Mouse (Mus musculus) hematopoietic multipotent progenitor cell, adult 10-12 weeks (in vitro differentiated cells): ENCODE measurements around the gene Napa. TPM values are rescaled to one million over a fixed set of nuclear protein-coding genes. Genes with fewer than 3 reads are reported as not detected.

Experiments used
- polyA plus RNA-seq: library from polyadenylated mRNA; stranded (reverse); fragments of >175 nt; gene quantifications from 2 replicates; pipeline ENCODE4 v1.2.3, GENCODE M21; 2012; ENCODE audit warnings: low replicate concordance

The Napa gene
- polyA plus RNA-seq: 107 and 182 TPM in 2 replicates

DNA sequence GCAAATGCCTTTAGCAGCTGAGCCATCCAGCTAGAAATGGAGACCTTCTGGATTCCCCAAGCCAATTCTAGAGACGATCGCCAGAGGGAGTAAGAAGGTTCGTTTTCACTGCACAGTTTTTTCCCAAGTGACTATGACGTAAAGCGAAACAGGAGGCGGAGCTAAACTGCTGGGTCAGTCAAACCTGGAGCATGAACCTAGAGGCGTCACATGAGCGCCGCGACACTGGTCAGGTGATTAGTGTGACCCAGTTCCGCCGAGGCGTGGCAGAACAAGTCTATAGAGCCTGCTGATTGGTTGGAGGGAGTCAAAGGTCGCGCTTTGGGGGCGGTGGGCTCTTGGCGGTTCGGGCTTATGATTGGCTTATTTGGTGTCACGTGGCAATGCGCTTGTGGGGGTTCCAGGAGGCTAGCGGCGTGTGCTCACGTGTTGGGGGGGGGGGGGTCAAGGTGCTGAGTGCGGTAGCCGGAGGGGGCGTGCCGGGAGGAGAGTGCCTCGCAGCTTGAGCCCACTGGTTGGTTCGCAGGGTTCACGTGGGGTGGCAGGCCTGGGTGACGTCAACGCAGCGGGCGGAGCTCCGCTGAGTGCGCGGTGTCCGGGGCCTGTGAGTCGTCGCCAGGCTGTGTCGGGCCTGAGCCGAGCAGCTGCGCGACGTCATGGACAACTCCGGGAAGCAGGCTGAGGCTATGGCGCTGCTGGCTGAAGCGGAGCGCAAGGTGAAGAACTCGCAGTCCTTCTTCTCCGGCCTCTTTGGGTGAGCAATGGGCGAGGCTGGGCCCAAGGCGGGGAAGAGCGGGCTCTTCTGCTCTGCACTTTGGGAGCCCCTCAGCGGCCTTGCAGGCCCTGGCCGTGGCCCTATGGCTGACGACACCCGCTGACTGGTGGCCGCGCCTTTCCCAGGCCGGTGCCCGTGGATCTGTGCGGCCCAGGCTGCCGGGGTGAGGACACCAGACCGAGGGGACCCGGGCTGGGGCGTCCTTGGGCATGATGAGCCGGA, at the start of gene Napa:
Napa (plus strand) TSS at position 438 of the 997 bp plus-strand sequence.

DNA sequence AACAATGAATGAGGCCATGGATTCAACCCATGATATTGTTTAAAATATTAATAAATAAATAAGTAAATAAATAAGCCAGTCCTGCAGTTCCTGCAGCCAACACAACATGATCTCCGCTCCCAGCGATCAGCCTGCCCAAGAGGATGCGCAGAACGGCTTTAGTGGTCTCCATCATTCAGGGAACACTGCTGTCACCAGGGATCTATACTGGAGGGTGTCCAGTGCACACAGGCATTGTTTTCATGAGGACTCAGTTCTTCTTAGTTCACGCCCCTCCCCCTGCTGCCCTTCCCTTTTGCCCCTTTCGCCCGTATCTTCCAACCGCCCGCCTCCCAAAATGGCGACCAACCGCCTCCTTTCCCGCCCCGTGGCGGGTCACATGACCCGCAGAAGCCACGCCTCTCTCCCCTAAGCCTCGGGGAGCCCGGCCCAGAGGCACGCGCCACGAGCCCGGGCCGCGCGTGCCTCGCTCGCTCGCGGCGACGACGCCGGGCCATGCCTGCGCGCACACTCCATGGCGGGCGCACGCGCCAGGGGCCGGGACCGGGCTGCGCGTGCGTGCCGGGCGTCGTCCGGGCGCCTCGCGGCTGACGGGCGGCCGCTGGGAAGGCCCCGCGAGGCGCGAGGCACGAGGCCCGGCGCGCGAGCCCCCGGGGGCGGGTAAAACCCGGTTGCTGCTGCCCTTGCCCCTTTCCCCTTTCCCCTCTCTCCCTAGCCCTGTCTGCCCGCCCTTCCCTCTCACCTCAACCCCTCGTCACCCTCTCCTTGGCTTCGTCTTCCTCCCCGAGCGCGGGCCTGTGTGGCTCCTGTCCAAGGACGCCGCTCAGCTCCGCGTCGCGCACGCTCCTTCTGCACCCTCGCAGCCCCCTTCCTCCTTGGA, 36.8 kb upstream of the Napa start, which contains the start of gene Zfp541:
Zfp541 (plus strand) TSS at position 596 of the 880 bp plus-strand sequence.

GRCm38 (mm10) chr7:16119569-16120261, 21.5 kb downstream of the Napa start, which contains the start of gene Kptn:
Kptn (plus strand) TSS chr7:16119895.

GRCm38 (mm10) chr7:16129421-16129845, 31.2 kb downstream of the Napa start, which contains the start of gene Slc8a2:
Slc8a2 (plus strand) TSS chr7:16129826.

Other genes starting within 250 kb of the Napa start
- gene Crx, start 218.5 kb upstream of the Napa start, polyA plus RNA-seq: not detected in 2 replicates
- gene Crxos, start 215.8 kb upstream of the Napa start, polyA plus RNA-seq: not detected in 2 replicates
- gene Selenow, start 176.1 kb upstream of the Napa start, polyA plus RNA-seq: 96.0 and 751 TPM in 2 replicates
- gene Nop53, start 152.4 kb upstream of the Napa start, polyA plus RNA-seq: 567 and 832 TPM in 2 replicates
- 1.5 and 4.8 TPM in 2 replicates for gene Ehd2, start 130.9 kb upstream of the Napa start, polyA plus RNA-seq
- 162 and 369 TPM in 2 replicates for gene Bicra, start 50.5 kb upstream of the Napa start, polyA plus RNA-seq
- 0.51 TPM in 1 of 2 replicates, not detected in the other for gene Zfp541, start 36.6 kb upstream of the Napa start, polyA plus RNA-seq
- gene Kptn, start 21.4 kb downstream of the Napa start, polyA plus RNA-seq: 18.1 and 30.7 TPM in 2 replicates
- gene Slc8a2, start 31.4 kb downstream of the Napa start, polyA plus RNA-seq: 0.44 and 0.93 TPM in 2 replicates
- 18.3 and 26.2 TPM in 2 replicates for gene Meis3, start 76.6 kb downstream of the Napa start, polyA plus RNA-seq
- 48.5 and 105 TPM in 2 replicates for gene Dhx34, start 123.6 kb downstream of the Napa start, polyA plus RNA-seq
- gene C5ar2, start 145.7 kb downstream of the Napa start, polyA plus RNA-seq: 0.54 and 0.97 TPM in 2 replicates
- gene C5ar1, start 161.1 kb downstream of the Napa start, polyA plus RNA-seq: 7.8 and 14.0 TPM in 2 replicates
- gene Inafm1, start 175.2 kb downstream of the Napa start, polyA plus RNA-seq: 28.8 and 82.8 TPM in 2 replicates
- 99.7 and 173 TPM in 2 replicates for gene Ccdc9, start 188.3 kb downstream of the Napa start, polyA plus RNA-seq
- gene Bbc3, start 209.9 kb downstream of the Napa start, polyA plus RNA-seq: 52.3 and 259 TPM in 2 replicates